Mouse (Mus musculus) inflammation-experienced regulatory T-cells, adult 6 months (primary cell): ENCODE results near the gene Sbk1. TPM values are rescaled to one million over a fixed set of nuclear protein-coding genes. Genes with fewer than 3 reads are reported as not detected.
"Not testable (repeated sequence)": the region's sequence is repeated elsewhere in the genome, so short reads cannot be mapped to it uniquely, and the experiment has no call there.

Experiments used
- ATAC-seq: one replicate; pipeline ENCODE4 v1.8.0; 2017
- polyA plus RNA-seq, 3 experiments: library from polyadenylated mRNA; unstranded; fragments of 100-300 nt; shearing (Covaris generic); gene quantifications; one replicate each; pipeline ENCODE4 v1.2.1; 2017

Gene Sbk1
- polyA plus RNA-seq, 3 experiments from 2014 or later, result 2.1 to 4.2 (median 2.6) TPM

DNA sequence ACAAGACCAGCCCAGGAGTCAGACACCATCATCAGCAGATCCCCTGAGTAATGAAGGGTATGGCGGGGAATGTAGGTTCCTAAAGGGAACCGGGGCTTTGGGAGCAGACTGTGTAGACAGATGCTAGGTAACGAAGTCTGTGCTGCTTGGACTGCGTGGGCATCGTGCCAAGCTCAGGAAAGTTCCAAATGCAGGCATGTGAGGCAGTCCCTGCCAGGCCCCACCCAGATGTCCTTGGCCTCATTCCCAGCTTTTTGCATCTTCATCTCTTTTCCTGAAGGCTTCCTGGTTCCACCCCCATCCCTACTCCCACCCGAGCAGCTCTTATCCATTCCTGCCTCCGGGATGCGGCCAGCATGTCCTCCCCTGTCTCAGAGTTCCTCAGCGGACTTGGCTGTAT lies 6.5 kb upstream of the Sbk1 start:
- no peak for ATAC-seq

DNA sequence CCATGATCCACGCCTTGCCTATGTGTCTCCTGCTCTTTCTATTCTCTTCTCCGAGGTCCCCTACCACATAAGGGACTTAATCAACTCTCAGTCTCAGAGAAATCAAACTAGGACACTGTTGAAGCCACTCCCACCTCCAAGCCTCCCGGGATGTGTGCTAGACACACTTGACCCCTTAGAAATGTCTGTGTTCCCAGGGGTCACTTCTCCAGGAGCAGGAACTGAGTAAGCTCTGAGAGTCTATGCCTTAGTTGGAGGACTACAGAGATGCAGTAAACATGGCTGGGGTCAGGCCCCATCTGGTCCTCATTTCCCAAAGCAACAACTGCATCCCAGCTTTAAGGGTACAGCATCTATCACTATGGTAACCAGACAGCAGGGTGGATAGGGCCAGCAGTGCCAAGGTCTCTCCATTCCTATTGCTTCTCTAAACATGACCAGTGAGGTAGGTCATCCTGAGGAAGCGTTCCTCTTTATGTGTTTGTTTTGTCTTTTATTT lies 6.0 kb upstream of the Sbk1 start:
- no peak for ATAC-seq

DNA sequence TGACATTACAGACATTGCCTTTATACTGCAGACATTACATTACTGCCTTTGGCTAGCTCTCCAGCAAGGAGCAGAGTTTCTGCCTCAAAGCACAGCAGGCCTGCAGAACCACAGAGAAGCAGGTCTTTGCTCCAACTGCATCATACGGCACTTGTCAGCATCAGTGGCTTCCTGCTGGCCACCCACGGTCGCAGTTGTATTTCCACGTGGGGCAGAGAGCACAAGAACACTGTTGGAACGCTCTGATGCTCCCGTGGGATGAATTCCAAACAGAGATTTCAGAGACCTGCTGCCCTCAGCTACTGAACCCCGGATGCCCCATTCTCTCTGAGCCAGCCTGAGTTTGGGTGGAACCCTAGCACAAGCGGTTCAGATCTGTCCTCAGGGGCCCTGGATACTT lies 4.8 kb upstream of the Sbk1 start:
- no peak for ATAC-seq

DNA sequence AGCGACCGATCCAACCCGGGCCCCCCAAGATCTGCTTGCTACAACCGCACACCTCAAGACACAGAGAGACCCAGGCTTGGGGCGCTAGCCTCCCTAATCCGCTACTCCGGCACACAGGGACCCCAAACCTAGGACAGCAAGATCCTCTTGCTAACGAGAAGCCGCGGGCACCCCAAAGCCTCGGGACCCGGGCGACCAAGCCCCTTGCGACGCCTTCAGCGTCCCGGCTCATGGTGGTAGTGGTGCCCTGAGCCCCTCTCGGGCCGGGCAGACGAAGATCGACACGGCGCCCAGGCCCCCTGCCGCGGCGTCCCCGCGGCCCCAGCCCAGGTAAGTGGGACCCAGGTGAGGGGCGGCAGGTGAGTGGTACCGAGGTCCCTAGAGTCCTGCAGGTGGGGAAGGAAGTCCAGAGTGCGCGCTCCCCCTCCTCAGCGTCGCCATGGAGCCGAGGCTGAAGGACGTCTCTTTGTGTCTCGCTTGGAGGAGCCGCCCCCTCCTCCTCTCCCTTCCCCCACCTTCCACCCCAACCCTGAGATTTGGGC lies 422 bp downstream of the Sbk1 start:
- peak; percentile 12 for ATAC-seq

DNA sequence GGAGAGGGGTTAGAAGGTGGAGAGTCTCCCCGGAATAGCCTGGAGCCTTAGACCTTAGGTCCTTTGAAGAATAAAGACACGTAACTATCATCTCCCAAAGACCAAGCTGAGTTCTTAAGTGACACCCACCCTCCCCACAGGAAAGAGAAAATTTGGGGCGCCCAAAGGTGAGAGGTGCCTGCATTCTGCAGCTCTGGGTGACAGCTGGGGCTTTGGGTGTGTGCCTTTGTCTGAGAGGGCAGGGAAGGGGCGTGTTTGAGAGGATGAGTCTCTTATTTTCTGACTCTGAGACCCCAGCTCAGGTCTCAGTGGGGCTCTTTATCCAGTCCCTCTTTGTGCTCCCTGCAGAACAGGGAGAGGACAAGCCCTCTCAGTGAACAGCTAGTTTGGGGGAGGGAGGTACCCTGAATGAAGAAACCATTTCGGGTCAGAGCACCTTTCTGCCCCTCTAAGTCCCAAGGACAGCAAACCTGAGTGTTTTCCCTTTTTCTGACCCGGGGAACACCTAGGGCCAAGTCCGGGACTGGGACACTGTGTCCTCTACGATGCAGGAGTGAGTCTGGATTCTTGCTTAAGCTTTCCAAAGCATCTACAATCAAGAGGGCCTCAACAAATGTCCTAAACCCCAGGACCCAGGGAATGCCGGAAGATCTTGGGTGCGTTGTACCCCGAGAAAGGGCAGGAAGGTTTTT lies 1.1 kb downstream of the Sbk1 start:
- ATAC-seq, result no peak

DNA sequence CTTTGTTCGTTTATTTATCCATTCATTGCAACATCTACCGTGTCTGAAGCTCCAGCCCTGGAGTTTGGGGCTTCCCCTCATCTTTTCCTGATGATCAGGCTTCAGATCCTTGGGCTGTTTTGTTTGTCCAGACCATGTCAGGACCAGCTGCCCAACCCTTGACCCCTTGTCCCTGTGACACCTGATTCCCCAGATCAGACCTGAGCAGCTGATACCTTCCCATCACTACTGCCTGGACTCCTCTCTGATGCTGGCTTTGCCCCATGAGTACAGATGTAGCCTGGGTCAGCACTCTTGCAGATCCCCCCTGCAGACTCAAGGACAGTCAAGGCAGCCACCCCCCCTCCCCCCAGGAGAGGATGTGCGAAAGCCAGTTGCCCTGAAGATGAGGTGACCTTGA lies 1.7 kb downstream of the Sbk1 start:
- ATAC-seq, result no peak

DNA sequence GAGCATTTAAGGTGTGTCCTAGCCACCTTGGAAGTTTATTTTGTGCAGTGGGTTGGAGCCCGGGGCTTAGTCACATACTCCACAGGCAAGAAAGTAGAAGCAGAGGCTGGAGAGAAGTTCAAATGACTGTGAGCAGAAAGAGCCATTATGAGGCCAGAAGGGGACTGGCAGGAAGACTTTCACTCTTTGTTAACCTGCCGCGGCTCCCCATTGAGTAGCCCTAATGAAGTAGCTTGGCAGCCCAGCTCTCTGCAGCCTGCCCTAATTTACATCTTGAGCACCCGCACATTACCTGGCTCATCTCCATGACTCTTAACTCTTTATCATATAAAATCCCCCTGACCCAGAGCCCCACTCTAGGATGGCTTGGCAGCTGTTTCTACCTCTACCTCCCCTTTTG lies 2.2 kb downstream of the Sbk1 start:
- ATAC-seq, result no peak

DNA sequence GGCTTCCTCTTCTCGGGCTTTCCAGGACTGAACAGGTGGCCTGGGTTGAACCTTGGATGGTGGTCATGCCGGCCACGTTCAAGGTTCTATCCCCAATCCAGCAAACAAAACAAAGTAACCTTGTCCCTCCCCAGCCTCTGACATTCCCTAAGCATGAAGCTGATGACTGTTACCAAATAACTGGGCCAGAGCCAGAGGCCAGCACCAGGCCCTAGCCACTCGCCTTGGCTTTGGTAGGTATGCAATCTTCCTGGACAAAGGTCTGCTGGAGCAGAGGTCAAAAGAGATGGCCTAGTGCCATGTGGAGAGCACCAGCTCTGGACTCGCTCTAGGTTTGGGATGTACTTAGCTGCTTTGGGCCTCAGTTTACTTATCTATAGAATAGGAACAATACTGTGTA lies 3.3 kb downstream of the Sbk1 start:
- no peak for ATAC-seq

DNA sequence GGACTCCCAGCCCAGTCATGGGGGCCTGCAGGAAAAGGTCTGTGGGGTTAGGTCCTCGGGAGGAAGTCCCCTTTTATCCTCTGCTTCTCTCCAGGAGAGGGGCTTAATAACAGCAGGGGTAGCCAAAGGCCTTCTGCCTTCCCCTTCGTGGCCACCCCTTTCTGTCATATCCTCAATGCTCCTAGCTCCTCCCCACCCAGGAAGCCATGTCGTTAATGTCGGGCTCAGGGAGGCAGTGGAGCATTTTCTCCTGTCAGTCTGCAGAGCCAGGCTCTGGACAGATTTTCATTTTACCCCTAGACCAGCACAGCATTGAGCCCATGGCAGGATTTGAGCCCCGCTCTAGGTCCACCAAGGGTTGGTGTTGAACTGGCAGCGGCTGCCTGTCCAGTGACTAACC lies 3.9 kb downstream of the Sbk1 start:
- ATAC-seq, result no peak

DNA sequence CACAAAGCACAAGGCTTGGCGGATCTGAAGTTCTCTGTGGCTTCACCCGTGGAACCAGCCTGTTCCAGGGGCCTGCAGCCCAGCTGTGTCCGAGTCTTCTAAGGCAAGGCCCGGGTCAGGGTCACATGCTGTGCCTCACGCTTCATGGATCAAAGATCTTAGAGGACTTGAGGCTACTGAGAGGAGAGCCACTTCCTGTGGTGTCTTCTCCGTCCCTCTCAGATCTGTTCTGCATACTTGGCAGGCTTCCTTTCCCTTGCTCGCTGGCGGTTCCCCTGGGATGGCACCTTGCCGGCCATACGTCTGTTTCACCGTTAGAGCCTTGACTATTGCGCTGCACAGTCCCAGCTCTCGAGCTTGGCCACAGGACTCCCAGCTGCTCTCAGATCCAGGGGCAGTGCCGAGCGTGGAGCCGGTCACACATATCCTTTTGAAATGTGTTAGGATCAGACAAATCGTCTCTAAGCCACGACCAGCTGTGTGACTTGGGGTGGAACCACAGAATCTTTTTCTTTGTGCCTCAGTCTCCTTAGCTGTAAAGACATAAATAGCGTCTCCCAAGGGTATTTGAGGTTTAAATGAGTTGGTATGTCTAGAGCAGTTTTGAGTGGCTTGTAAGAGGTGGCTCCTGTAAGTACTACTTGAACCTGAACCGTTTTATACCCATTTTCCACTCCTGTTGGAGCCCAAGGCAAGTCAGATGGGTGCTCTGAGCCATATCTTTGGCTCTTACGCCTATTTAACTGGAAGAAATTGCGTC lies 5.3 kb downstream of the Sbk1 start:
- ATAC-seq, result no peak

DNA sequence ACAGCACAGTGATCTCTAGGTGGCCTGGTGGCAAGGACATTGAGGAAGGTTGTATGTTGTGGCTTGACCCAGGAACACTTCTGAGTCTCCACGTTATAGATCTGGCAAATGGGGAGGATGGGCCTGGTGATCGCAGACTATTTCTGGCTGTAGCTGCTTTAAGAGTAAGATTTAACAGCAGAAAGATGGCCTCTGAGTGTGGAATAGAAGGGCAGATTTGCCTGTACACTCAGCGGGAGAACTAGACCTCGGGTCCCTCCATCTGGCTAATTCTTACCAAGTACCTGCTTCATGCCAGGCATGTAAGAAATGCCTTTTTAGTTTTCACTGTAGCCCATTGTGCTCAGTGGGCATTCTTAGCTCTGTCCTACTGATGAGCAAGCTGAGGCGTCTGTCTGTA lies 6.4 kb downstream of the Sbk1 start:
- ATAC-seq, result no peak

DNA sequence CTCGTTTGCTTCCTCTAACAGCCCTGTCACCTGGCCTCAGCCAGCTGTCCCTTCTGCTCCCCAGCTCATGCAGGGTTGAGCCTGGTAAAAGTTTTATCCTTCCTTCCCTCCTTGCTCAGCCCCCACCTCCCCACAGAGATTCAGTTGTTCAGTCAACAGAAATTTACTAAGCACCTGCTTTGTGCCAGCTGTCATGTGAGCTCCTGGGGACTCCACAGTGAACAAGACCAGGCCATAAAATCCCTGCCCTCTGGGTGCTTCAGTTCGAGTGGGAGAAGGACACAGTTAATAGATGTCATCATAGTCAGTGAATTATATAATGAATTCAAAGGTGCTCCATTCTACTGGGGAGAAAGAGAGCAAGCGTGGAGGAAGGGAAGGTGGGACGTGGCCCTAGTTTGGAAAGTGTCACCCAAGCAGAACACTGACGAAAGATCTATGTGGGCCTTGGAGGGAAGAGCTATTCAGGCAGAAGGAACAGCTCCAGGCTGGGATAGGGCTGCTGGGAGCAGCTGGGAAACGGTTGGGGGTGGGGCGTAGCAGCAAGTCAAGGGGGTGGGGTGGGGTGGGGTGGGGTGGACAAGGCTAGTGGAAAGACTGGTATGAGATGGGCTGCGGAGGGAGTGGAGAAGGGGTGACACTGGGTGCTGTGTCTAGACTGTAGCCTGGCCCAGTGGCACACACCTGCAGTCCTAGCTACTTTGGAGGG lies 7.5 kb downstream of the Sbk1 start:
- no peak for ATAC-seq

DNA sequence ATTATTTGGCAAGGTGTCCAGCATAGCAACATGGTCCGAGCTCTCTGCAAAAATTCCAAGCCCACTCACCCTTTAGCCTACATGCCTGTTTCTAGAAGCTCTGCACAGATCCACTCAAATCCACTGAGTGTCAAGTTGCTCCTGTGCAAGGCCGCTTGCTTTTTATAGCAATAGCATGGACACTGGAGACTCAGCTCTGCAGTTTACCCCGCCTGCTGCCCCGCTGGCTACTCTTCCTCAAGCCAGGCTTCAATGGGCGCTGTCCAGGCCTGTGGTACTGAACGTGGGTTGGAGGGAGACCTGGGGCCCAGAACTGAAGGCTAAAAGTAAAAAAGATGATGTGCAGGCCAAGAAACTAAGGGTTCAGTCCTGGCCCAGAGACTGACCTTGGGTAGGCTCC lies 8.3 kb downstream of the Sbk1 start:
- ATAC-seq, result no peak

DNA sequence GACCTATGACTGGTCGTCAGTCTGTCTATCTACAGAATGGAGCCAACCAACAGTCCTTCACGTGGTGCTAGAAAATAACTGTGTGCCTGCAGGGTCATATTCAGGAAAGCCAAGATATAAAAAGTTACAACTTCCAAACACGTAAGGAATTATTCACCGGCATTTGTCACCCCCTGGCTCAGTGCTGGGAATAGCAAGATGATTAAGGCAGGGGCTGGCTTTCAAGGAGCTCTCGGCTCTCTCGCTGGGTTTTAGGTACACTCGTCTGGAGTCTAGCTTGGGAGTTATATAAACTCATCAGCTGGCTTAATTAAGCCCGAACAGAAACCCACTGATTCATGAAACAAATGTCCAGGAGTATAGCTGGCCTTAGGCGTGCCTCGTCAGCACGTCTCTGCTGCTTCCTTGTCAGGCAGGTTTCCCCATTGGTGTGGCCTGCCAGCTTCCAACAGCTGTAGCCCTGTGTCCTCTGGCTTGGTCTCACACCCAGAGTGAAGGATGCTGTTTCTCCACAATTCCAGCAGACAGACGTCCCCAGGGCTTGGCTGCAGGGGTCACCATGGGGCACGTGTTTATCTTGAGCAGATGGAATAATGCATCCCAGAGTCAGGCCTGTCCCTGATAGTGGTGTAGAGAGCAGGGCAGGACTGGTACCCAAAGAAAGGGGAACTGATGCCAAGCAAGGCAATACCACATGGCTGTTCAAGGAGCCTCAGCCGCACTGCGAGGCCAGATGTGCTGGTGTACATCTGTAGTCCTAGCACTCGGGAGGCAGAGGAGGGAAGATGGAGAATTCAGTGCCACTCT lies 9.7 kb downstream of the Sbk1 start:
- ATAC-seq, result no peak

DNA sequence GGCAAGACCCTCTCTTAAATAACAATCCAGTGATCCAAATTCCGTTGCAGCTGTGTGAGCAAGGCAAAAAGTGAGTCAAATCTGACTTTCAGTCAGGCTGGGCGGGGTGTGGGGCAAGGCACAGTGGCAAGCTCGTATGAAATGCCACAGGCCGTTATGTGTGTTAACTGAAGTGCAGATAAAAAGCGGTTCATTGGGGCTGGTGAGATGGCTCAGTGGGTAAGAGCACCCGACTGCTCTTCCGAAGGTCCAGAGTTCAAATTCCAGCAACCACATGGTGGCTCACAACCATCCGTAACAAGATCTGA lies 10.2 kb downstream of the Sbk1 start:
- not testable (repeated sequence) for ATAC-seq

DNA sequence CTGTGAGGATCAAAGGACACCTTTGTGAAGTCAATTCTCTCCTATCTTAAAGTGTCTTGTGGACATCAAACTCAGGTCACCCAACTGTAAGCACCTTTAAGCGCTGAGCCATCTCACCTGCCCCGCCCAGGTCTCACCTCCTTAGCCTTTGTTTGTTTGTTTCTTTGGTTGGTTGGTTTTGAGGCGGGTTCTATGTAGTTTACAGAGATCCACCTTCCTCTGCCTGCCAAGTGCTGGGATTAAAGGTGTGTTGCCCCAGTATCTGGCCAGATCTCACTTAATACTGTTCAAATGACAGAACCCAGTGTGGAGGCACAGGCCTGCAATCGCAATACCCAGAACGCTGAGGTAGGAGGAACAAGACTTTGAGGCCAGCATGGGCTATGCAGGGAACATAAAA lies 11.6 kb downstream of the Sbk1 start:
- no peak for ATAC-seq

DNA sequence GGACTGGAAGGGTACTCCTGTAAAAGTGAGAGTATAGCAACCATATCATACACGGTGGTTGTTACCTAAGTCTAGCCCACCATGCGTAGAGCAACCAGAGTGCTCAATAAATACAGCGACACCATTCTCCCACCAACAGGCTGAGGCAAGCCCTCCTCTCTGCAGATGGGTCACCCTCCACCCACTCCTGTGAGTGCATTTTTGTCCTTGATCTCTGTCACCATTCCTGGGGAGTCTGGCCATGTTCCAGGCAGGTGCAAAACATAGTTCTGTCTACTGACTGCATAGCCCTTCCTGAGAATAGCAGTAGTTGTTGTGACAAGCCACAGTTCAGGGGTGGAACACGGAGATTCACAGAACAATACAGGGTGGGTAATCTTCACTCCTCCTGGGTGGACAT lies 12.0 kb downstream of the Sbk1 start:
- no peak for ATAC-seq

DNA sequence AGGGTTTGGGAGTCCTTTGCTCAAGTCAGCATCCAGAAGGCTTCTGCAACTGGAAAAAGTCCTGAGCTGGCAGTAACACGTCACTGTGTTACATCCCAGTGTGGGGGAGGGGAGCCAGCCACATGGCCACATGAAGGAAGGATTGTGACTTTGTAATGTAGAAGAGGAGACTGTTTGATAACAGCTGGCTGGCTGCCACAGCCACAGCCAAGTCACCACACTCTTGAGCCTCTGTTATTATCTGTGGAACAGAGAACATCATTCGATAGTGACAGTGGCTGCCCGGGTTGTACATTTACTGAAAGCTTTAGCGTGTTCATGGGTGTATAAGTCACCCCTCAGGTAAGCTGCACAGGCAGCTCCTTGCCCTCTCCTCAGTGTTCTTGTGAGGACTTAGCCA lies 12.4 kb downstream of the Sbk1 start:
- ATAC-seq, result peak; percentile 38

DNA sequence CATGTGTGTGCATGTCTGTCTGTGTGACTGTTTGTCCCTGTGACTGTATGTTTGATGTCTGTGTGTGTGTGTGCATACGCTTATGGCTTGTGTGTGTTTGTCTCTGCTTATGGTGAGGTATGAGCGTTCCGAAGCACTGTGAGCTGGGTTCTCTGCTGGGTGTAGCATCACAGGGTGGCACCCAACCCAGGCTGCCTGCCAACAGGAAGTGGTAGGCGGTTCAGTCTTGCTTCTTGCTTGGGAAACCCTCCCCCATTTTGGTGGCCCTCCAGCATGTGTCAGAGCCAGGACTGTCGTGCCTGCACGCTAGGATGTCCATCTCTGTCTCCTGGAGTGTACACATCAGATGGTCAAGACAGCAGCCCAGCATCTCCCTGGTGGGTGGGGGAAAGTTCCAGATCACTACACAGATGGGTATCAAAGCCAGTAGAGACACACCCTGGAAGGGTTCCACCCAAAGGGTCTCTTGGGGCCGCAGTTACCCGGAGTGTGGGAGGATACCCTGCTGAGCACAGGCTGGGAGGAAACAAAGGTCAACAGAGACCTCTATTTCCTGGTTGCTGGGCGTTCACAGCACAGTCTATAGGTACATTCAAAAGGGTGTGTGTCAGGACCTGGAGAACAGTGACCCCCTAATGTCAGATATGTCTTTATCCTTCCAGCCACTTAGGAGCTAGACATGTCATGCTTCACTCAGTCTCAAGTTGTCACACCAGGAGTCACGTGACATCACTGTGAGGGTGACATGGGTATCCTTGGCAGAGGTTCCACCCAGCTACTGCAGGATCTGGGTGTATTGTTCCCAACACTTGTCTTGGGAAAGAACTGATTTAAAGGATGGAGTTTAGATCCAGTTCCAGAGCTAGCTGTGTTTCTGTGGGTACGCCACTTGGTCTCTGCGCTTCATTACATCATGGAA lies 13.1 kb downstream of the Sbk1 start:
- ATAC-seq, result peak; percentile 91

DNA sequence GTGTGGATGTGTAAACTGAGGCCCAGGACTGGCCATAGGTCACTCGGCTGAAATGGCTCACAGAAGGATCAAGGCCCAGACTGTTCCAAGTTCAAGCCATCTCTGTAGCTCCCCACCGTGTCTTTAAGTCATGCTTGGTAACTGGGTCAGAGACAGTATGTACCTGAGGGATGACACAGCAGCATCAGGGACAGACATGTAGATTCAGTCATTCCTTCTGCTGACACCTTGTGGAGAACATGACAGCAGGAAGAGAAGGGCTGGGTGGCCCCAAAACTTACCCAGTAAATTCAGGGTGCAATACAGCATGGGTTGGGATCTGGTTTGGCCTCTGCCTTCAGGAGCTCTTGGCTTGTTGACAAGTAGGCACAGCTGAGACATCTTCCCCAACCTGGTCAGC lies 13.9 kb downstream of the Sbk1 start:
- no peak for ATAC-seq

DNA sequence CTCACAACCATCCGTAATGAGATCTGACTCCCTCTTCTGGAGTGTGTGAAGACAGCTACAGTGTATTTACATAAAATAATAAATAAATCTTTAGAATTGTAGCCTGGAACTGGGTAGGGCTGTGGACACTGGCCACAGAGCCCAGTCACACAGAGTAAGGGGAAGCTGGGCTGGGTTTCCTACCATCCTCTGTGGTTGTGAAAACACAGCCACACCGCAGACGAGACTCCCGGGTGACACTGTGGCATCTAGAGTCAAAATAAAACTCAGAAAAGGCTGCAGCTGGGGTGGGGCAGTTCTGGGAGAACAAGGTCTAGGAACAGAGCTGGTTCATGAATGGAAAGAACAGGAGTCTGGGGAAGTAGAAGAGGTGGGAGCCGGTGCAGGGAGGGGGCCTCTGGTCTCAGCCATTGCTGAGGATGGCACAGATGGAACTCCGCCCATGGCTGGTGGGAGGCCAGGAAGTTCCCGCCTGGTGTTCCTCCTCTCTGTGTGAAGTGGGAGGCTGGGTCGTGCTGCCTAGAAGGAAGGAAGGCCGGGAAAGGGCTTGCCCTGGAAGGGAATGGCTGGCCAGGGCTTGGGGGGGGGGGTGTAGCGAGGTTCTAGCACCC lies 15.2 kb downstream of the Sbk1 start:
- no peak for ATAC-seq
